Mouse (Mus musculus): ENCODE measurements at regions not wholly inside any gene's neighbourhood (a gene's known extent, or its start where the extent isn't known, plus 50 kb on each side); places are given as distances from the start of the nearest gene placed in this dataset.

DNA sequence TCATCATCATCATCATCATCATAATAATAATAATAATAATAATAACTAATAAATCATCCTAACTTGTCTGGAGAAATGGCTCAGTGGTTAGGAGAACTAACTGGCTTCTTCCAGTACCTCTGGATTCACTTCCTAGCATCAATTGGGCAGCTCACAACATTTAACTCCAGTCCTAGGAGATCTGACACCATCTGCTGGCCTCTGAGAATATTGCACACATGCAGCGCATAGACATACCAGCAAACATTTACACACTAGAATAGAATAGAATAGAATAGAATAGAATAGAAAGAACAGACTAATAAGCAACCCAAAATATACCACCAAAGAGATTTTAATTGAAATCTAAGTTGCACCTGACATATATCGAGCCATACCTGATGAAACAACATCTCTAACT, 715.9 kb upstream of the Kirrel3 start:
- DNase-seq (ENCODE audit: low spot score in 2 of 2) = no peak

DNA sequence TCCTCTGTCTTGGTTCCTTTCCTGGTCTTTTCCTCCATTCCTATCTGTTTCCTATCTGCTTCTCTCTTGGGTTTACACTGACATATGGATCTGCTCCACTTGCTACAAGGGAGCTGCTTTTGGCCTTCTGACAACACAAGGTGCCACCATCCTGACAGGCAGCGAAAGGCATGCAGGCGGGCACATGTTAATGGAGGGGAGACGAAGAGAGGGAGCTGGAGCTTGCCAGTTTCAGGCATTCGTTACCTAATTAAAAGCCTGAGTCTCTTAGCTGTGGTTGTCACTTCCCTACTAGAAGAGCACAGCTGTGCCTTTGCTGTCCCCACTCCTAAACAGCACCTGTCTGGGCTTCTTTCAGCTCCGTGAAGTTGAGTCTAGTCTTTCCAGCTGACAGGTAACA, 711.5 kb upstream of the Kirrel3 start:
- no peak for DNase-seq (ENCODE audit: low spot score in 2 of 2)

DNA sequence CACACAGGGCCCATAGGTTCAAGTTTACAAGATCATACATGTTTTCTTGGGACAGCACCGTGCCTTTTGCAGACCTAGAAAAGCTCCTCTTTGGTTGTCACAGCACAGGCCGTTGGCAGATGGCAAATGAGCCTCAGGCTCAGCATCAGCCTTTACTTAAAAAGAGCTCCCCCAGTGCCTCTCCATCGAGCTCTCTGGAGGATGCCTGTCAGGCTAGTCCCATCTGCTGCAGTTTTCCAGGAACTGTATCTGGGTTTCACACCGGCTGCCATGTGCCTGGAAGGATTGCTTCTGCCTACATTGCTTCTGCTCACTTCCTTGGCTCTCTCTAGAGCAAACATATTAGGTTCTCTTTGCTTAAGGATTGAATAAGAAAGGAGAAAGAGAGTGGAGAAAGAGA, 695.1 kb upstream of the Kirrel3 start:
- DNase-seq (ENCODE audit: low spot score in 2 of 2) = peak; percentile 38 to 79

GRCm38 (mm10) chr9:33800250-33800649, 685.4 kb upstream of the Kirrel3 start:
- DNase-seq (ENCODE audit: low spot score in 2 of 2) = no peak

DNA sequence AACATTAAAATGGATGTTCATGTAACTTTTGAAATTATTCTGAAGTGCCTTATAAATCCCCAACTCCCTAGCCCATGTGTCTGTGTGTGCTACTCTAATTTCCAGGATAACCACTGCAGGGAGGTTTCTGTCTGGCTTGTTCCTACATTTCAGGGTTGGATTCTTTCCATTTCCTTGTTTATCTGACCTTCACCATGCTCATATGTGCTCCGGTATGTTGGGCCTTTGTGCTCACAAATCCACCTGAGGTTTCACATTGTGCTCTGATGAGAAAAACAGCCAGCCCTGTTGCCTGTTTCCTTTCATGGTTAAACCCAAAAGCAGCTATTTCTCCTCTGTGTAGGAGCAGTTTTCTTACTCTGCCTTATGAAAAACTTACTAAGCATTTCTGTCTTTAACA, 684.9 kb upstream of the Kirrel3 start:
- DNase-seq (ENCODE audit: low spot score in 2 of 2) = no peak

GRCm38 (mm10) chr9:33814739-33815368, 670.8 kb upstream of the Kirrel3 start:
- DNase-seq (ENCODE audit: low spot score in 2 of 2) = no peak

GRCm38 (mm10) chr9:33822574-33823394, 662.9 kb upstream of the Kirrel3 start:
- DNase-seq (ENCODE audit: low spot score in 2 of 2) = peak; percentile 17 to 49

DNA sequence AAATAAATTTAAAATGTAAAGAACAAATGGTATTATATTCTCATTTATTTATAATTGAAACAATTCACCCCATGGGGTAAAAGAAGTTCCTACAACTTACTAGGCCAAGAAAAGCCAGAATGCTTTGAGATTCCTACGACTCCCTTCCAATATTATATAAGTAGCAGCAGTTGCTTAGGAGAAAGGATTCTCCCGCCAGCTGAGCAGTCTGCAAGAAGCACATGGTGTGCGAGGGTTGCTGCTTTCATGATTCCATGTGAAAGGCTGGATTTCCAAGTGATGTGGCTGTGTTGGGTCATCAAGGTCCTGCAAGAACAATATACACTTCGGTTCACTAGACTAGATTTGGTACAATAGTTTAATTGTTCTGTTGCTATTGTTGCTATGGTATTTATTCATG, 659.6 kb upstream of the Kirrel3 start:
- peak in 1 of 2 experiments; percentile 28 for DNase-seq (ENCODE audit: low spot score in 2 of 2)

DNA sequence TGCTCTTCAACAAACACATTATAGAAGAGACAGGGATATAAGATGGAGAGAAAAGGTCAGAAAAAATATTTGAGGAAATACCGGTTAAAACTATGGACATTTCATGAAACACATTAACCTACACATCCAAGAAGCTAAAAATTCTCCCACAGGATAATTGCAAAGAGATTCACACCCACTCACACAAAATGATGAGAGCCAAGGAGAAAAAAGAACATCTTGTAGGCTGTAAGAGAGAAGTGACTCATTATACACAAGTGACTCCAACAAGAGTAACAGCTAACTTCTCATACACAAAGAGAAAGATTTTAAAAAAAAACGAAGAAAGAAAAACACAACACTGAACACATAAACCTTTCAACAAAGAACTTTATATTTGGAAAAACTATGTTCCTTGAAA, 658.3 kb upstream of the Kirrel3 start:
- DNase-seq (ENCODE audit: low spot score in 2 of 2) = peak in 1 of 2 experiments; percentile 33

GRCm38 (mm10) chr9:33837666-33838380, 647.9 kb upstream of the Kirrel3 start:
- DNase-seq (ENCODE audit: low spot score in 2 of 2) = no peak

DNA sequence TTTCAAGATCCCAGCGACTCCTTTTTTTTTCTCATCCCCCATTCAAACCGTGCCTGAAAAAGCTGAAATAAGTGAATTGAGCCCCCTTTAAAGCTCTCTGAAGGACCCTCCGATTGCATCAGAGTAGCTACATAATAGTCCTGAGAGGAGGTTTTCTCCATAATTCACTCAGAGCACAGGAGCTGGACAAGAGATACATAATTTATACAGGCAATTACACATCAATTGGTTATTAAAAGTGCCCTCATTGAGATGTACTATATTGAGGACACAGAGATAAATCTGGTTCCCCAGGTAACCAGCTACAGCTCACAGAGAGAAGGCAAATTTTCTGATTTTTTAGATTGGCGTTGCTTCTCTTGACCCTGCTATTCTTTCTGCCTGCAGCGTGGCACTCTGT, 636.1 kb upstream of the Kirrel3 start:
- DNase-seq (ENCODE audit: low spot score in 2 of 2) = no peak

GRCm38 (mm10) chr9:33850024-33850423, 635.7 kb upstream of the Kirrel3 start:
- DNase-seq (ENCODE audit: low spot score in 2 of 2) = no peak

- DNase-seq (ENCODE audit: low spot score in 2 of 2) = no peak
Measured at GRCm38 (mm10) chr9:33850993-33851392, 634.7 kb upstream of the Kirrel3 start.

- DNase-seq (ENCODE audit: low spot score in 2 of 2) = peak; percentile 9 to 17
Measured at GRCm38 (mm10) chr9:33856169-33856568, 629.5 kb upstream of the Kirrel3 start.

DNA sequence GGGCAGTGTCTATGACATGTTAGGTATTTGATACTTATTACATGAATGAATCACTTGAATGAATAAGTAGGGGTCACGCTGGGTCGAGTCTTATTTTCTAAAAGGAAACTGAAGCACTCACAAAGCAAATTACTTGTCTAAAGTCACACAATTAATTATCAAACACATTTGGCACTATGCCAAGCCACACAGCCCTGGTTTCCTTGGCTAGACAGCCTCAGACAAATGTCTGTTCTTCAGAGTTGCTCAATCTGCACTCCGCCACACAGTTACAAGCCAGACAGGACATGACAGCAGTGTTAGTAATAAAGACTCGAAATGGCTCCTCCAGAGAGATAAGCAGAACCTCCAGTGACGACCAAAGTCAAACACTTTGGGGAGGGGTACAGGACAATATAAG, 627.2 kb upstream of the Kirrel3 start:
- no peak for DNase-seq (ENCODE audit: low spot score in 2 of 2)

GRCm38 (mm10) chr9:33868666-33869065, 617.0 kb upstream of the Kirrel3 start:
- no peak for DNase-seq (ENCODE audit: low spot score in 2 of 2)

GRCm38 (mm10) chr9:33887279-33887678, 598.4 kb upstream of the Kirrel3 start:
- no peak for DNase-seq (ENCODE audit: low spot score in 2 of 2)

DNA sequence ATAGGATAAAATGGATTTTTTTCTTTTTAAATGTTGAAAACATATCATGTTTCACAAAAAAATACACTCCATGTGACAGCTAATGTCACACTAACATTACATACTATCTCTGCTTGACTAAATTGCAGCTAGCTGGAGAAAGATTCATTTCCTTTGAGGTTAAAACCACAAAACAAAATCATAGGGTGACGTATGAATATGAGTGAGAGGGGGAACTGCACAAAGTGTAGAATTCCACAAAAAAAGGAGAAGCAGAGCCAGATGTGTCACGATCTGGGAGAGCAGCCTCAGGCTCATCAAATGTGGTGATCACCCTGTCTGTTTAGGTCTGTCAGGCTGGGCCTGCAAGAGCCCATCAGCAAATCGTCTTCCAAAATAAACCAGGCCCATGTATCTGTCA, 593.7 kb upstream of the Kirrel3 start:
- DNase-seq (ENCODE audit: low spot score in 2 of 2) = no peak

DNA sequence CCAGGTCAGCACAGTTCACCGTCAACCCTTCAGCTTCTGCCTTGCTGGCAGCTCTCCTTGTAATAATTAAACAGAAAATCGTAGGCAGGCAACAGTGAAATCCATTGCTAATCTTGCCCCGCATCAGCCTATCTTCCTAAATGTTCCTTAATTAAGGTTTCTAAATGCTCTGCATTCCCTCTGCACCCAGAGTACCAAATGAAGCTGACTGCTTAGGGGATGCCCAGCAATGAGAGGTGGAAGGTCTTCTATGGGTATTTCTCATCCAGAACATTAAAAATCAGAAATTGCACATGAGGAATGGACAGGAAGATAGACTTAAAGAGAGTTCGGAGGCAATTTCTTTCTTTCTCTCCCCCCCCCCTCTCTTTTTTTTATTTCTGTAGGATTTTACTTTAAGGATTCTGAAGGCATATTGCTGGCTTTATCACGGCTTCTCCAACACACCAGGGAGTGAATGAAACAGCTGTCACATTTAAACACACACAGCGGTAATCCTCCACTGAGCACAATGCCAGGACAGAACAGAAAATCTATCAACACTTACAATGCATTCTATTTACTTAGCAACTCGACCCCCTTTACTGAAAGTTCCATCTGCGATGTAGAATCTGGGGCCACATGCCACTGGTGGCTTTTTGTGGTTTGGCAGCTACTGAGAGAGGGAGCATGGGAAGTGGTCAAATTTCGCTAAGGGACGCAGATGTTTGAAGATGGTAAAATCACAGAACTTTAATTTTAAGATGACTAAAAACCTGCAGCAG, 584.2 kb upstream of the Kirrel3 start:
- no peak for DNase-seq (ENCODE audit: low spot score in 2 of 2)

DNA sequence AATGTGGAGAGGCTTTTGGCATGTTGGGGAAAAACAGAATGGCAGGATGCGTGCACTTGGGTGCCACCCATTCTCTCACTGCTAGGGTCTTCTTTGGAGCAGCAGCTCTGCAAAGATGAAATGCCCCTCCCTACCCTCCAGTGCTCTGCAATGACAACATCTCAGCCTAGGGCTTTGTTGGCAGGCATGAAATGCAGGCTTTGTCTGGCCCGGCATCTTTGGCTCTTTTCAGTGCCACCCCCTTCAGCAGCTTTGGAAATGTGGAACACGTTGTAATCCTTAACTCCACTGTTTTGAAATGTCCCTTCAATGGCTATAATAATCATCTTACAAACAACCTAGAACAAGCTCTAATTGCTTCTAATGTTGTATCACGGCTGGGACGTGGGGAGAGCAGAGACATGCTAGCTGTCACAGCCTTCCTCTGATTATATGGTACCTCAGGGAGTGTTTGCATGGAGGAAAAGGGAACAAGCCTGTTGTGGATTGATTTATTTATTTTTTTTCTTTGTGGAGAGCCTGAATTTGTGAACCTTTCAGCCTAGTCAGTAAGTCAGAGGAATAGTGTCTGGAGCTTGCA, 581.6 kb upstream of the Kirrel3 start:
- DNase-seq (ENCODE audit: low spot score in 2 of 2) = no peak

- DNase-seq (ENCODE audit: low spot score in 2 of 2) = no peak
Measured at GRCm38 (mm10) chr9:33914919-33915318, 570.8 kb upstream of the Kirrel3 start.
